Mouse (Mus musculus): ENCODE data around the gene Ccl2.

Gene Ccl2

GRCm38 (mm10) chr11:82035857-82036256 is 486 bp downstream of the Ccl2 start:
- no peak for DNase-seq (ENCODE audit: low read depth, low spot score)

DNA sequence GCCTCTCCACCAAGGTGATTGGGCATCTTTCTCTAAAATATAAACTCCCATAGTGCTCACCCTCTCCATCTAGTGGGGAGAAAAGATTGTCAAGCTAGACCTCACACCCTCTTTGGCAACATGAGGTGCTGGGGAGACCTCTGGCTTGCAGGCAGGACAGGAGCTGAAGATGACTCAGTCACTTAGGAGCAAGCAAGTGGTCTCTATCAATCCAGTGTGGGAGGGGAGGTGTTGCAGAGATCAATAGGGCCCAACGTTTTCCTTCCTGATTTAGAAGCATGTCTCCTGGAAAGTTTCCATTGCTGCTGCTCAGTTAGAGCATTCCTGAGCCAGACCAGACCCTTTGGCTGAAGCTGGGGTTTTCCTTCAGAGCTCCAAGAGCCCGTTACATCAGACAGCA is 3.2 kb downstream of the Ccl2 start, which contains the start of gene Gm17268:
TSS of gene Gm17268 (minus strand) at position 28 of the 400 bp plus-strand sequence.
- DNase-seq (ENCODE audit: low read depth, low spot score), result peak; percentile 82

GRCm38 (mm10) chr11:82039132-82039660 is 3.8 kb downstream of the Ccl2 start:
- peak; percentile 71 for DNase-seq (ENCODE audit: low read depth, low spot score)

DNA sequence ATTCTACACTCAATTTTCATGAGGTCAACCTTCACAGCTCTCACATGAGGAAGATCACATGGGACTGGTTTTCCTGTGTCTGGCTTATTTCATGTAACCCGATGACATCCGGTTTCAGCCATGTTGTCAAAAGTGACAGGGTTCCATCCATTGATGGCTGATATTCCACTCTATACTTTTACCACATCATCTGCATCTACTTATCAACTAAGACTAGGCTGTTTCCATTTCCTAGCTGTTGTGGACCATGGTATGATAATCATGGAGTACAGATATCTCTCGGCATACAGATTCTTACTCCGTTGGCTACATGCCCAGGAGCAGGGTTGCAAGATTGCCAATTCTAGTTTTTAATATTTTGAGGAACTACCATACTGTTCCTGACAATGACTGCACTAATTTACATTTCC is 6.3 kb downstream of the Ccl2 start:
- no peak for DNase-seq (ENCODE audit: low read depth, low spot score)

GRCm38 (mm10) chr11:82045471-82045870 is 10.1 kb downstream of the Ccl2 start, which contains the start of gene Ccl7:
TSS of gene Ccl7 (plus strand) at chr11:82045712.
- peak; percentile 95 for DNase-seq (ENCODE audit: low read depth, low spot score)

GRCm38 (mm10) chr11:82047746-82048415 is 12.5 kb downstream of the Ccl2 start:
- DNase-seq (ENCODE audit: low read depth, low spot score), result peak; percentile 97

DNA sequence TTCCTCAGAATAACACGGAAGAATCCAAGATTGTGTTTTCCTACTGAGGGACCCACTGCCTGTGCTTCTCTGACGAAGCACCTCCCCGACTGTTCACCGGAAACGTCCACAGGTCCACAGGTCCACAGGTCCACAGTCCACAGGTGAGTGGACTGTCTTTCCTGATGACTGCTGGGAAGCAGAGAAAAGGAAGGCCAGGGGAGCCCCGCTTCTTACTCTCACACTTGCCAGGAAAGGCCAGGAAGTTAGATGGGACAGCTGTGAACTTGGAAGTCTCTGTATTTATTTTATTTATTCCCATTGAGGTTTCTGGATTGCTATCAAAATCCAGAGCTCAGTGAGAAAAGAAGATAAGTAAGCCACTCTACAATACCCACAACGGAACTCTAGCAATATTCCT is 18.5 kb downstream of the Ccl2 start:
- no peak for DNase-seq (ENCODE audit: low read depth, low spot score)

DNA sequence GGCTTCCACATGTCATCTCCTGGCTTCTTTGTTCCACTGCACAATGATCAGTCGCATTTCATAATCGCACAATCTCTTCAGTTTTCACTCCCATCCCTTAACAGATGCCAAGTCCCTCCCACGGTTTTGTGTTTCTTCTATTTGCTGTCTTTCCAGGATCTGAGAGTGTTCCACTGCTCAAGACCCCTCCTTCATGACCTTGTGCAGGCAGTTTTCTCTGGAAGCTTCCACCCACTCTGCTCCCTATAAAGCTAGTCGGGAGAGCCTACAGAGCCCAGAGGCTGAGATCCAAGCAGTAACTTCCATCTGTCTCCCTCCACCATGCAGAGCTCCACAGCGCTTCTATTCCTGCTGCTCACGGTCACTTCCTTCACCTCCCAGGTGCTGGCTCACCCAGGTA is 22.3 kb downstream of the Ccl2 start, which contains the start of gene Ccl11:
TSS of gene Ccl11 (plus strand) at position 178 of the 400 bp plus-strand sequence.
- DNase-seq (ENCODE audit: low read depth, low spot score), result no peak

DNA sequence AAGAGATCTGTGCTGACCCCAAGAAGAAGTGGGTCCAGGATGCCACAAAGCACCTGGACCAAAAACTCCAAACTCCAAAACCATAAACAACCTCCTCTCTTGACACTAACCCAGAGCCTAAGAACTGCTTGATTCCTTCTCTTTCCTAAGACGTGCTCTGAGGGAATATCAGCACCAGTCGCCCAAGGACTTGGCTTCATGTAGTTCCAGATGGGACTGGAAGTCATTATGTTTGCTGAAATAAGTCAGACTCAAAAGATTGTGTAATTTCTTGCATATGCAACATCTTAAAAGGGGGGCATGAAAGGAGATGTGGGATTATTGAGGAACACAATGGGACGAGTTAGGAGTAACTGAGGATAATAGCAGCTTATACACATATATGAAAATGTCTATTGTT is 26.9 kb downstream of the Ccl2 start:
- no peak for DNase-seq (ENCODE audit: low read depth, low spot score)

- DNase-seq (ENCODE audit: low read depth, low spot score), result no peak
Observed at GRCm38 (mm10) chr11:82063454-82063853, 28.1 kb downstream of the Ccl2 start.

- DNase-seq (ENCODE audit: low read depth, low spot score), result peak; percentile 98
Observed at GRCm38 (mm10) chr11:82066953-82067571, 31.7 kb downstream of the Ccl2 start.

- no peak for DNase-seq (ENCODE audit: low read depth, low spot score)
Observed at GRCm38 (mm10) chr11:82071076-82071475, 35.7 kb downstream of the Ccl2 start.

DNA sequence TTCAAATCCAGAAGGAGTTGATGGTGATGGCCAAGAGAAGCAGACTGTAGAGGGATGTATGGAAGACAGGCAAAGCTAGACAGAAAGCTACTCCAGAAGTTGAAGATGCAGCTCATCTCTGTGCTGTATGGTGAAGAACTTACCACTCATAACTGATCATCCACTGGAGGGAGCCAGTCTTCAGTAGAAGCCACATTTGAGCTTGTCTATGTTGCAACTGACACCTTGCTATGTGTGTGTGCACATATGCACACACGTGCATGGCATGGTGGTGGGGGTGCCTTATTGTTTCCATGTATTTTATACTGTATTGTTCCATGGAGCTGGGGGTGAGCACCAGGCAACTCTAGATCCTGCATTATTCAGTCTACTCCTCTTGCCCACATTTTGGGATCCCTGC is 37.0 kb downstream of the Ccl2 start:
- peak; percentile 63 for DNase-seq (ENCODE audit: low read depth, low spot score)

GRCm38 (mm10) chr11:82072984-82073383 is 37.6 kb downstream of the Ccl2 start:
- peak; percentile 50 for DNase-seq (ENCODE audit: low read depth, low spot score)

DNA sequence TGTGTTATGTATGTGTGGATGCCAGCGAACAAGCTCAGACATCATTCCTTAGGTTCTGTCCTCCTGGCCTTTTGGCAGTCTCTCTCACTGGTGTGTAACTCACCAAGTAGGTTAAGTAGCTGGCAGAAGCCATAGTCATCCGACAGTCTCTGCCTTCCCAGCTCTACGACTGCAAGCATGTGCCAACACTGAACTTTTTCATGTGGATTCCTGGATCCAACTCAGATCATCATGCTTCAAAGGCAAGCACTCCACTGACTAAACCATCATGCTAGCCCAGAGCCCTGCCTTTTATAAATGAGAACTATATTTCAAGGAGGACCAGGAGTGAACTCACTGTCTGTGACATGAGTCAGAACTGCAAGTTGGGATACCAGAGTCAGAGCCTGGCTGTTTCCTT is 38.3 kb downstream of the Ccl2 start:
- peak; percentile 74 for DNase-seq (ENCODE audit: low read depth, low spot score)

GRCm38 (mm10) chr11:82077031-82077430 is 41.7 kb downstream of the Ccl2 start:
- no peak for DNase-seq (ENCODE audit: low read depth, low spot score)

DNA sequence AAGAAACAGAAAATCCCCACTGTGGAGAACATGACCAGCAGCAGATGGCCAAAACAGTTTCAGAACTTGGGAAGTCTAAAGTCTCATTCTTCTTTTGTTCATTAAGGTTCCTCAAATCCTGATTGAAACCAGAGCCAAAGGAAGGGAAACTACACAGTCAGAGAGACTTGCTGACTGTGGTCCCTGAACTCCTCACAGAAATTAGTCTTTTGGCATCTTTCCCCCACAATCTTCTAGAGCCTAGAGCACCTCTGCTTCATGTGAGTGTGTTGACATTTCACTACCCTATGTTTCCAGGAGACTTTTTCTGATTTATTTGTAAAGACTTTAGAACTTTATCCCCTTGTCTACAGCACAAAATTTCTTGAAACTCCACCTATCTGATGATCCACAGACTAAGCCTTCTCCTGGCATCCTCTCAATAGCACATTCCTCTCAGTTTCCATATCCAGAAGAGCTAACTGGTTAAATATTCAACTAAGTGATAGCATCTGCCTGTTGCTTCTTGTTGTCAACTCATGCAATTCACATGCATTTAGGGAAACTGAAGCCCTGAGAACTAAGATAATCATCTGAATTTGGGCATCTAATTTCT is 42.9 kb downstream of the Ccl2 start:
- peak; percentile 75 for DNase-seq (ENCODE audit: low read depth, low spot score)

DNA sequence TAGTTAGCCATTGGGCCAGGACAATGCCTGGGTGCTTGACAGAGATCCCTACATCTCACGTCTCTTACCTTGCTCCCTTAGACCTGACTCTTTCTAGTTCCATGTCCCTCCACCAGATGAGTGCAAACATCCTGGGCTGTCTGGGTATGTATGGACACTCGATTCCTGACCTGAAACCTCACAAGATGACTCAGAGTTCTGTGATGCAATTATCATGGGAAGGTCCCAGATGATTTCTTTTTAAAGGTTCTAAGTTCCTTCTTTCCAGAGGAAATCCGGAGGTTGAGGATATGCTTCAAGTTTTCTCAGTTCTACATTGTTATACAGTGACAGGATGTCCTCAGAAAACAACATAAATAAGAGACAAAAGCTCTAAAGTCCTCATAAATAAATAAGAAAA is 45.5 kb downstream of the Ccl2 start:
- DNase-seq (ENCODE audit: low read depth, low spot score), result peak; percentile 71

GRCm38 (mm10) chr11:82084360-82084759 is 49.0 kb downstream of the Ccl2 start:
- no peak for DNase-seq (ENCODE audit: low read depth, low spot score)

All from 3T3-L1 (cell line).